Mouse (Mus musculus) small intestine, adult 2 months (tissue): Measurements from ENCODE around the gene Treml1.

Source experiments
- CTCF ChIP-seq: fragments of 200-500 bp; IDR thresholded peaks from 2 replicates; pipeline ENCODE4 v1.5.1; 2012; ENCODE audit warnings: low read depth, mild to moderate bottlenecking, control low read depth, inconsistent platforms, low read length, moderate library complexity, mixed read lengths; ENCODE audit not compliant: insufficient replicate concordance, insufficient read length; ENCODE audit errors: extremely low read depth
- POLR2A ChIP-seq: fragments of 200-500 bp; IDR thresholded peaks from 2 replicates; pipeline ENCODE4 v1.6.1; 2012; ENCODE audit warnings: low read depth, mild to moderate bottlenecking, control low read depth, inconsistent platforms, low read length, moderate library complexity

GRCm38 (mm10) chr17:48392616-48393015 lies 32.9 kb downstream of the Treml1 start:
- no peak for TF ChIP-seq CTCF
- no peak for TF ChIP-seq POLR2A
